Mouse (Mus musculus) stomach, postnatal 0 days (tissue): ENCODE data around the gene Smad6.

Experiments
- CTCF ChIP-seq: IDR thresholded peaks from 2 replicates; pipeline ENCODE4 v1.5.1; 2016; ENCODE audit warnings: antibody characterized with exemption, low read depth, mild to moderate bottlenecking, moderate library complexity
- EP300 ChIP-seq: optimal IDR thresholded peaks from 2 replicates; pipeline ENCODE3; 2016; ENCODE audit warnings: antibody characterized with exemption

DNA sequence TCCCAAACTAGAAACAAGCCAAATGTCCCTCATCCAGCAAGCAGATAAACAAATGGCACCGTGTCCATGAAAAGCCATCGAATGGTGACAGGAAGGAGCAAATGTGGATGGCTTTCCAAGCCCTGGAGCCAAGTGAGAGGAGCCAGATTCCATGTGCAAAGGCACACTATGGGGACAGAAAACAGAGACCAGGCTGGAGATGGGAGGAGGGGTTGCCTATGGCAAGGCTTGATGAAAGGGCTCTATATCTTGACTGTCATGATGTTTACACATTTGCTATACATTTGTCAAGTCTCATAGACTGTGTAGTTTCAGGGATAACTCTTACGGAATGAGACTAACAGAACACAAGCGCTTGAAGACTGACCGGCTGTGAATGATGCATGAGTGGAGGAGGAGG lies 106.9 kb downstream of the Smad6 start:
- no peak for TF ChIP-seq CTCF
- TF ChIP-seq EP300, result no peak
